Mouse (Mus musculus) lung, postnatal 4 days (tissue): ENCODE measurements around the gene Ak8.

Experiments
- DNase-seq, 2 experiments: peaks; one replicate each; pipeline ENCODE4 v3.0.0; 2021

Ak8 gene

GRCm38 (mm10) chr2:28797490-28798106 lies 97.6 kb downstream of the Ak8 start:
- no peak for DNase-seq

GRCm38 (mm10) chr2:28798390-28798789 lies 98.4 kb downstream of the Ak8 start:
- no peak for DNase-seq

GRCm38 (mm10) chr2:28799575-28799974 lies 99.6 kb downstream of the Ak8 start:
- DNase-seq, result no peak

GRCm38 (mm10) chr2:28803406-28803805 lies 103.4 kb downstream of the Ak8 start:
- DNase-seq, result no peak

- no peak for DNase-seq
These were observed 108.9 kb downstream of the Ak8 start for GRCm38 (mm10) chr2:28808841-28809240.

- no peak for DNase-seq
These were observed 110.5 kb downstream of the Ak8 start for GRCm38 (mm10) chr2:28810260-28811013.

GRCm38 (mm10) chr2:28818866-28819265 lies 118.9 kb downstream of the Ak8 start:
- no peak for DNase-seq

GRCm38 (mm10) chr2:28829265-28829664 lies 129.3 kb downstream of the Ak8 start:
- peak; percentile 32 to 47 for DNase-seq

- no peak for DNase-seq
These were observed 136.4 kb downstream of the Ak8 start for GRCm38 (mm10) chr2:28836181-28836940.

GRCm38 (mm10) chr2:28839501-28840221 lies 139.7 kb downstream of the Ak8 start:
- DNase-seq, result peak in 1 of 2 experiments; percentile 24

- DNase-seq, result peak; percentile 94 to 96
These were observed 140.4 kb downstream of the Ak8 start, which contains the start of the genes Gtf3c4 and Ddx31 for GRCm38 (mm10) chr2:28840222-28840951. Gene Gtf3c4 (minus strand): TSS chr2:28840360. Gene Ddx31 (plus strand): TSS chr2:28840406.

GRCm38 (mm10) chr2:28842042-28842441 lies 142.1 kb downstream of the Ak8 start:
- DNase-seq, result no peak

- no peak for DNase-seq
These were observed 148.9 kb downstream of the Ak8 start for GRCm38 (mm10) chr2:28848879-28849278.

GRCm38 (mm10) chr2:28852594-28852993 lies 152.6 kb downstream of the Ak8 start:
- no peak for DNase-seq

- no peak for DNase-seq
These were observed 155.8 kb downstream of the Ak8 start for GRCm38 (mm10) chr2:28855773-28856172.

- no peak for DNase-seq
These were observed 159.3 kb downstream of the Ak8 start for GRCm38 (mm10) chr2:28859303-28859702.

- no peak for DNase-seq
These were observed 160.9 kb downstream of the Ak8 start for GRCm38 (mm10) chr2:28860678-28861423.
